30 mouse cellular contexts compared by ENCODE assay signal in the genomic region with DNA sequence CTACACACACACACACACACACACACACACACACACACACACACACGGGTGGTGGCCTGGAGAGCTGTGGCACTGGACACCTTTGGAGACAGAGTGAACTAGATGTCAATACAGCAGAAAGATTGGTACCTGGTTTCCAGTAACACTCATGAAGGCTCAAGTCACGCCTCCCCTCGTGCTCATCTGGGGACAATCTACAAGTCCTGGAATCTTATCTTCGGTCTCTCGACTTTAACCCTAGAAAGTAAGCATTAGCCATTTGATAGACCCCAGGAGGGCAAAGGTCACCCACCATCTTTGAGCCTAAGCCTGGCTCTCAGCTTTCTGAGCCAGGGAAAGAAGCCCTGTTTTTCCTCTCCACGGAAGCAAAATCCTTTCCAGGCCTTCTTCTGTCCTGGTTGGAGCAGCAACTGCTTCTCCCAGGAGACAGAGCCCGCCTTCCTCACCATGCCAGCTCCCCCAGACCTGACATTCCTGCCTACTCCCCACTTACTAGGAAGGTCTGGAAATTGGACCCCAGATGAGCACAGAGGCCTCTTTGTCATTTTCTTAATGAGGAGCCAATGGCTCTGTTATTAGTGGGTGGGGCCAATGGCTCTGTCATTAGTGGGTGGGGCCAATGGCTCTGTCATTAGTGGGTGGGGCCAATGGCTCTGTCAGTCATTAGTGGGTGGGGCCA. TPM values are rescaled to one million over a fixed set of nuclear protein-coding genes. Genes with fewer than 3 reads are reported as not detected.
"Had no signal": no experiment of that assay in that cellular context is flagged by ENCODE, and none has a peak within 500 bp of the region (broad histone marks: within the 10 kb centered on the region; RNA-seq: fewer than 3 reads in every experiment).

No protein-coding gene starts in this region.

- H3K36me3 ChIP-seq: limb, embryonic 10.5 days; limb, embryonic 13.5 days; liver, embryonic 12.5 days; liver, embryonic 15.5 days; lung, embryonic 15.5 days; midbrain, embryonic 10.5 days; midbrain, embryonic 13.5 days; neural tube, embryonic 13.5 days had no signal

- H3K9ac ChIP-seq: limb, embryonic 13.5 days; liver, embryonic 12.5 days; liver, embryonic 15.5 days; lung, embryonic 15.5 days; midbrain, embryonic 13.5 days; neural tube, embryonic 13.5 days had no signal

- H3K4me3 ChIP-seq: layer of hippocampus, adult 2 months; limb, embryonic 10.5 days; limb, embryonic 13.5 days; liver, embryonic 12.5 days; liver, embryonic 15.5 days; lung, embryonic 15.5 days; megakaryocyte, embryonic 14.5 days; midbrain, embryonic 10.5 days; midbrain, embryonic 13.5 days; myocyte; neural tube, embryonic 13.5 days had no signal

- H3K4me2 ChIP-seq: limb, embryonic 13.5 days; liver, embryonic 12.5 days; liver, embryonic 15.5 days; lung, embryonic 15.5 days; midbrain, embryonic 13.5 days; neural tube, embryonic 13.5 days had no signal

- H3K27ac ChIP-seq: kidney, postnatal 0 days; layer of hippocampus, adult 2 months; limb, embryonic 10.5 days; limb, embryonic 13.5 days; liver, embryonic 12.5 days; liver, embryonic 15.5 days; lung, embryonic 15.5 days; midbrain, embryonic 10.5 days; midbrain, embryonic 13.5 days; neural tube, embryonic 13.5 days; stomach, postnatal 0 days had no signal

- DNase-seq: kidney, adult 2 months; kidney, postnatal 25 days; layer of hippocampus, adult 9-11 months; liver; lung, adult 18-20 months; lung, postnatal 10 days; lung, postnatal 36 days; right cerebral cortex, adult 18-20 months; right cerebral cortex, postnatal 25 days; thymus, adult 18-20 months; thymus, postnatal 36 days had no signal

- ATAC-seq: liver, embryonic 12.5 days; midbrain, embryonic 13.5 days; midbrain, embryonic 16.5 days had no signal

- H3K4me1 ChIP-seq: liver, embryonic 12.5 days; lung, embryonic 15.5 days had no signal

- H3K9me3 ChIP-seq: limb, embryonic 10.5 days; limb, embryonic 13.5 days; liver, embryonic 12.5 days; liver, embryonic 15.5 days; lung, embryonic 15.5 days; megakaryocyte, embryonic 14.5 days; midbrain, embryonic 10.5 days; midbrain, embryonic 13.5 days; neural tube, embryonic 13.5 days had no signal

RNA-seq across cellular contexts. Expression of gene Bhlha9, which starts 10.3 kb away (rescaled TPM):
- total RNA-seq: monocyte, adult 5-6 weeks; neutrophil, adult 5-6 weeks had no signal
- polyA plus RNA-seq: kidney, adult 2 months; kidney, embryonic 14.5 days; liver, embryonic 12.5 days; liver, embryonic 15.5 days; lung, embryonic 15.5 days; myocyte; spleen, adult 2 months; stomach, embryonic 14.5 days; stomach, postnatal 0 days had no signal

RNA-seq across cellular contexts. Expression of gene Trarg1, which starts 17.7 kb away (rescaled TPM):
- total RNA-seq: monocyte, adult 5-6 weeks; neutrophil, adult 5-6 weeks had no signal
- polyA plus RNA-seq: liver, embryonic 12.5 days; liver, embryonic 15.5 days had no signal
